Mouse (Mus musculus) heart, postnatal 0 days (tissue): ENCODE results near the gene 1700029I15Rik.

ENCODE experiments used
- CTCF ChIP-seq: IDR thresholded peaks from 2 replicates; pipeline ENCODE4 v1.5.1; 2016; ENCODE audit warnings: antibody characterized with exemption, control low read depth, low read depth
- EP300 ChIP-seq: IDR thresholded peaks from 2 replicates; pipeline ENCODE4 v1.6.1; 2016; ENCODE audit warnings: antibody characterized with exemption, low read depth

DNA sequence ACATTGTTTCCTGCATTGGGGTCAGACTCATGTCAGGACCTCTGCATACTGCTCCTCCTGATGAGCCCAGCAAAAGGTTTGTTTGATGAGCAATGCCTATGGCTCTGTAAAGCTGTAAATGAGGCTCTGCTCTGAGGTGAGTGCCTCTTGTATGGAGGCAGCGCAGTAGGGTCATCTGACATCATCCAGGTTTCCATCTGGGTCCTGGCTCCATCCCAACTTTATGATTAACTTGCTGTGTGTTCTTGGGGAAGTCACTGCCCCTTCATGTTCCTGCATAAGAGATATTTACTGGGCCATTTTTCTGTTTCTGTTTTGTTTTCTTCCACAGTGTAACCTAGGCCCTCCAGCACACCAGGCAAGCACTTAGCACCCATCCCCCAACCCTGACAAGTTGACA lies 15.1 kb downstream of the 1700029I15Rik start:
- TF ChIP-seq CTCF (no peak), EP300 (no peak)
